Mouse (Mus musculus) kidney, postnatal 14 days (tissue): ENCODE measurements at regions not wholly inside any gene's neighbourhood (a gene's known extent, or its start where the extent isn't known, plus 50 kb on each side); places are given as distances from the start of the nearest gene placed in this dataset.

Source experiments
- DNase-seq: peaks from one replicate; pipeline ENCODE4 v3.0.0; 2022; ENCODE audit warnings: mixed read lengths

- DNase-seq: no peak
Observed at GRCm38 (mm10) chr15:88379951-88380623, 220.0 kb upstream of the Zdhhc25 start.

DNA sequence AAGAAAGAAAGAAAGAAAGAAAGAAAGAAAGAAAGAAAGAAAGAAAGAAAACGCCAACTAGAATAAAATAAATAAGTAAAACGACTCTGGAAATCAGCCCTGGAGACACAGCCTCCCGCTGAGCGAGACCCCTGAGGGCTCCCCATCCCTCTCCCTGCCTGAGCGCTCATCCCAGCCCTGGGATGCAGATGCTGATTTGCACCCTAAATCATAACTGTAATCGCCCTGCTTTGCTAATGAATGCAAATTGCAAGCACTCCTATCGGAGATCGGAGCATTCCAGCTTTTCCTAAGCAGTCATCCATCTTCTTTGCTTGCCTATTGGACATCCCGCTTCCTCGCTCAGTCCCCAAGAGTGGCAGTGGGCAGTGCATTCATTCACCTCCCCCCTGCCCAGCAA is 218.7 kb upstream of the Zdhhc25 start:
- no peak for DNase-seq

- no peak for DNase-seq
Observed at GRCm38 (mm10) chr15:88385943-88386342, 214.2 kb upstream of the Zdhhc25 start.

GRCm38 (mm10) chr15:88386711-88387110 is 213.4 kb upstream of the Zdhhc25 start:
- no peak for DNase-seq

DNA sequence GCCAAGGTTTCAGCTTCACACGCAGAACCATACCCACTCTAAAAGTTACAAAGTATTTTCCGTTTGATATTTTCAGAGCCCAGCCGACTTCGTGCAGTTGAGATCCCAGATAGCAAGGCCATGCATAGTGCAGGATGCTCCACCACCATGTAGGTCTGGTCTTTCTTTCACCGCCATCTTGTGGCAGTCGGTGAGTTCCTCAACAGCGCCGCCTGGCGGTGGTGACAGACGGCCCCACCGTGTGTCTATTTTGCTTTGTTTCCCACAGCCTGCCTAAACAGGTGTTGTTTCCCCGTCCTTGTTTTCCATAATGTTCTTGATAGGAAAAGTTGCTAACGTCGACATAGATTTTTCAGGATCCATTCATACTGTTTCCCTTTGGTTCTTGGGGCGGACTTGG is 208.3 kb upstream of the Zdhhc25 start:
- DNase-seq: no peak

GRCm38 (mm10) chr15:88399064-88399463 is 201.0 kb upstream of the Zdhhc25 start:
- no peak for DNase-seq

DNA sequence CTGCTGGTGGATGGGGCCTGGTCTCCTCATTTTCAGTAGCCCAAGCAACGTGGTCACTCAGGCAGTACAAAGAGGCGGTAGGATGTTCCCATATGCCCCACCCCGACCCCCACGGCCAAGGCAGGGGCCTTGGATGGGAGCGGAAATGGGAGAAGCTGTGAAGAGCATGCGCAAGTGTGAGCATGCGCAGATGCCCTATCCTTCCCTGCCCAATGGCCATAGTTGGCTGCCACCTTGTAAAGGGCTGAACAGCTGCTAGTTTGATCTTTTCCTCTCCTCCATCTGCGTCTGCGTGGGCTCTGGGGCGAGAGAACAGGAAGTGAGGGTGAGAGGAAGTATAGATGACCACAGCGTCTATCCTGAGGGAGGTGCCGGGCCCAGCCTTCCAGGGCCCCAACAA is 200.1 kb upstream of the Zdhhc25 start:
- DNase-seq: no peak

DNA sequence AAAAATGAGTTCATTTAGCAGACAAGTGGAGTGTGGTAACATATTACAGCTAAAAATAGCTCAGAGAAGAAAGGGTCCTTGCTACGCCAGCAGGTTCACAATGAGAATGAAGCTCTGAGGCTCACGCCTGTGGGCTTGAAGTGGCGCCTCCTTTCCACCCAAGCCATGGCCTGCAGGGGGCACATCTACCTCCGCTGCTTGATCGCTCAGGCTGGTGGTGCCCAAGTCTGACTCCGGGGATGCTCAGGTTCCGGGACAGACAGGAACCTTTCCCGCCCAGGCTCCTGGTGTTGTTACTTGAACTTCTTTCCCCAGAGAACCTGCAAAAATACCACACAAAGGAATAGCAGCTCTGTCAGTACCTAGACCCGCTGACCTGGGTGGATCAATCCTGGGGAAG is 199.3 kb upstream of the Zdhhc25 start:
- no peak for DNase-seq

- DNase-seq: no peak
Observed at GRCm38 (mm10) chr15:88408461-88409379, 191.4 kb upstream of the Zdhhc25 start.

GRCm38 (mm10) chr15:88414206-88414605 is 185.9 kb upstream of the Zdhhc25 start:
- no peak for DNase-seq

- no peak for DNase-seq
Observed at GRCm38 (mm10) chr15:88418881-88419280, 181.2 kb upstream of the Zdhhc25 start.

- DNase-seq: no peak
Observed at GRCm38 (mm10) chr15:88428441-88428840, 171.7 kb upstream of the Zdhhc25 start.

DNA sequence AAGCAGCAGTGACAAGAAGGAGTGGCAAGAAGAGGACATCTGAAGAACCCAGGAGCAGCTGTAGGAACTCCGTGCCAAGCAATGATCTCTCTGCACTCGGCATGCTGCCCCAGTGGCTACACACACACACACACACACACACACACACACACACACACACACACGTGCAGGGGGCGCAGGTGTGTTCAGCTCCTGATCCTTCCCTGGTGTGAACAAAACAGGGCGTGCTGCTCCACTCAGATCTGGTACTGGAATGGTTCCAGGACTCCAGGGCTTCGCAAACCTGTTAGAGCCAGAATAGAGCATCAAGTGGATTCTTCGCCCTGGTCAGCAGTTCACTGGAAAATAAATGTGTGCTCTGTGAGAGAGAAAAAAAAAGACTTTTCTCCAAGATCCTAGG is 169.2 kb upstream of the Zdhhc25 start:
- DNase-seq: no peak

DNA sequence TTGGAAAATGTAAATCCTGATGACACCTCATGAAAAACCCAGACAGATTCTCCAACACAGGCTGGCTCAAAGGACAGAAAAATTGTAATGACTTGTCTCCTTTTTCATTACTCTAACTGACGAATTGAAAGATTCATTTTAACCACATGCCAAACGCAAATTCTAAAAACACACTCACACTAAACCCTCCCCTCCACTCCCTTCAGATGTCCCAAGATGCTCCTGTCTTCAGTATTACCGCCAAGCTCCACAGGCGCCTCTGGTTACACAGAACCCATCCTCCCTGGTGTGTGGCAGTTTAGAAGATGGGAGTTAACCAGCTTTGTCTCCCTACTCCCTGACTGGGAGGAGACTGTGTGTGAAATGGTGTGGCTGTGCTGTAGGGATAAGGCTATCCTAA is 151.8 kb upstream of the Zdhhc25 start:
- no peak for DNase-seq

- DNase-seq: no peak
Observed at GRCm38 (mm10) chr15:88451241-88451640, 148.9 kb upstream of the Zdhhc25 start.

DNA sequence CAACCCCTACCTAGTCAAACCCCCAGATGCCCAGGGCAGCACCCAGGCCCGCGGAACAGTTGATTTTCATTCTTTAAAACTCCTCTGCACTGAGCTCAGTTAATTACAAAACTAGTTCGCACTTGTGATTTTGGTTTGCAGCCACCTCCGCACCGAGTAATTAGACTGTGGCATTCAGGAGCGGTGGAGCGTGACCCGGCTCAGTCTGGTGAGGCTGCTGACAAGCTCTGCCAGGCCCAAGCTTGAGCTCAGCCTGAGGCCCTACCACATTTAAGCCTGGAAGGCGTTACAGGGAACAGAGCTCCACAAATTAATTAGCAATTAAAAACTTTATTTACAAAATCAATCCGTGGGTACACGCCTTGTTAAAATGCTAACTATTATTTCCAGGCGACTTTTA is 132.0 kb upstream of the Zdhhc25 start:
- peak; percentile 60 for DNase-seq

DNA sequence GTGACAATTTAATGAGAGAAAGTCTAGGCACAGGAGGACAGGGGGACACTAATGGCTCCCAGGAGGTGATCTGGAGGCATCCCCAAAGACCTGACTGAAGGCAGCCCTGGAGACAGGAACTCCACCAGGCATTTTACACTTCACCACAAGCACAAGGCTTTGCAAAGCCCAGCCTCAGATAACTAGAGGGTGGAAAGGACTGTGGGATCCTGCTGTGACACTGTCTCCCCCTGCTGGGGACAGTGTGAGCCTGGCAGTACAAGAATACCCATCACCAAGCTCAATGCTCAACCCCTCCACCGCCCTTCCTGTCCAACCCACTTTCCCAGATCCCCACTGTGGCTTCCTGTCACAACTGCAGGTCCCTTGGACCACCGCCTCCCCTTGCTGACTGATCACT is 131.3 kb upstream of the Zdhhc25 start:
- peak; percentile 28 for DNase-seq

DNA sequence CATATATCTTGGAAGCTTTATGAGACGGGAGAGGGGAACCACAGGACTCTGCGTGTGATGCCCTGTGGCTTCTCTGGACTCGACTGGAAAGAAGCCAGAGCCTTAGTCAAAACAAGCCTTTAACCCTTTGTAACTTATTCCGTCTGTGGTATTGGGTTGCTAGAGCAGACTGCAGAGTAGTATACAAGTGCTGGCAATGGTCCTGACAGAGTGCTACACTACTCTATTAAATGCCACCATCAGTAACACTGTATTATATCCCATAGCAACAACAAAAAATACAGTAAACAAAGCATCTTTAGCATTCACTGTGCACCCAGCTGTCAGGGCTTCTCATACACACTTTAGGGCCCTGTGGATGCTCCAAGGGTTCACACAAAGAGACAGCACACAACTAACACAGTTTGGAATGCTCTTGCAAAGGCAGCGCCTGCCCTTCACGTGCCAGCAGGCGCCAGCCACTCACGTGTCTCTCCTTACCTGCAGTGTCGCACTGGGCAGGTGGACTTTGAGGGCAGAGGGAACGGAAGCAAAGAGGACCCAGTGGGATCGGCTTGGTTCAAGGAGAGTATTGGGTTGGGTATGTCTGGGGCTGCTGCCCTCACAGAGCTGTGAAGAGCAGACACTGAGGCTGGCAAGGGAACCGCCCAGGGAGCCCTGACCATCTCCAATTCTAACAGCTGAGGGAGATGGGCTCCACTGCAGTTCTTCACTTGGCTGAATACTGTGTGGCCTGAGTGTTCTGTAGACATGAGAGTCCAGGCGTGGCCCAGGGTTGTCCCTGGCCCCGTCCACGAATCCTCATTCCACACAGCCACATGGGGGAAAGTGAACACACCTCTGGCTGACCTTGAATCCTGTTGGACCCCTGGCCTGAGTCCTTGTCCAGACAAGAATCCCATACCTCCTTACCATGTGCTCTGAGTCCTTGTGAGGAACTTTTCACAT is 130.3 kb upstream of the Zdhhc25 start:
- DNase-seq: no peak

DNA sequence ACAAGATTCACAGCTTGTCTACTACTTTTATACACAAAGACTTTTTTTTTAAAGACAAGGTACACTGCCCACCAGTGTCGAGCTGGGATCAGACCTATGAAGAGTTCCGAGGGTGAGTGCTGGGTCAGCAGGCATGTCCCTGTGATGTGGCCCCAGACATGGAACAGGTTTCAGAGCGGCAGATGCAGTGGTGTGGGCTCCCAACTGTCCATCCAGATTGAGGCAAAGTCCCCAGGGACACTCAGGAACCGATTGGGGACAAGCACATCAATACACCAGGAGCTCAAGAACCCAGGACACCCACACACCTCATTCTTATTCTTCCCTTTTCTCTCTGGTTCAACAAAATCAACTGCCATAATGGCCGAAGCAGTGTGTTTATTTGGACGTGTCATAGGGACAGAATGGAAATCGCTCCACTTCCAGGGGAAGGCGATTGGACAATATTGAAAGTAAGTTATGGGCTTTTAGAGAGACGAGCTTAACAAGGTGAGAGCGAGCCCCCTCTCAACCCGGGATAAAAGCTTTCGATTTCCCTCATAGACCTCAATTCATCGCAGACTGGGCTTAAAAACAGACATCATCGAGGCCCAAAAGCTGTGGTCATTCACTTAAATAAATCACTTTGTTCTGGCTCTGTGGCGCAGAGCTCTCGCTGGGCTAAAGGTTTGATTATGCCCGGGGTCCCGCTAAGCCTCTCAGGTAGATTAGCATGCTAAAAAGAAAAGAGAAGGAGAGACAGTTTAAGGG is 127.6 kb upstream of the Zdhhc25 start:
- no peak for DNase-seq

DNA sequence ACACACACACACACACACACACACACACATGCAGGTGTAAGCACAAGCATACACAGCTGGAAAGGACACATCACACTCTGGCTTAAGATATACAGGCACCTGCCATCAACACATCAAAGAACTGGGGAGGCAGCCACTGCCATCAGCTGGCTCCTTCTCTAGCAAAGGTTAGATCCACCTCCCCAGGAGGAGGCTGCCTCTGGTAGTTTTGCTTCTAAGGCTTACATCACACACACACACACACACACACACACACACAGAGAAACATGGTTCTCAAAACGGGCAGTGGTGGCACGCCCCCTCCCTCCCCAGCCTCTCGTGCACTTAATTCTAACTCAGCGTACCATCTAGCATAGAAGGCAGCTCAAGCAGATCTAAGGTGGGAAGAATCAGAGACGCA is 126.9 kb upstream of the Zdhhc25 start:
- no peak for DNase-seq

GRCm38 (mm10) chr15:88483471-88483870 is 116.6 kb upstream of the Zdhhc25 start:
- no peak for DNase-seq

DNA sequence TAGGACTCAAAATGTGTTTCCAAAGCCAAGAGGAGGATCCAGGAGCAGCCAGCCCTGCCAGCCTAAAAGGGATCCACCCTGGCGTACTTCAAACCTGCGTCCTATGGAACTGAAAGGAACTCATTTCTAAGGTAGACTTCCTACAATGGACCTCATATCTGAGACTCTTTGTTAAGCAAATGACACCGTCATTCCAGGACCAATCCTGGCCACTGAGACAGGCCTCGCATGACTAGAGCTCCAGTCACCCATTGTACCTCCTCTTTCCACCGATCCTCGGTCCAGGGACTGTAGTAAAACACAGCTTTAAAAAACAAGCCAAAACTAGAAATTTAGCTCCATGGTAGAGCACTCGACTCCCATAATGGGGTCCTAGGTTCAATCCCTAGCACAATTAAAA is 110.4 kb upstream of the Zdhhc25 start:
- no peak for DNase-seq
